Mouse (Mus musculus) thymus, postnatal 4 days (tissue): ENCODE results near the gene Acsf2.
"Not testable (repeated sequence)": the region's sequence is repeated elsewhere in the genome, so short reads cannot be mapped to it uniquely, and the experiment has no call there.

Experiments used
- DNase-seq: peaks from one replicate; pipeline ENCODE4 v3.0.0; 2021

Gene Acsf2

DNA sequence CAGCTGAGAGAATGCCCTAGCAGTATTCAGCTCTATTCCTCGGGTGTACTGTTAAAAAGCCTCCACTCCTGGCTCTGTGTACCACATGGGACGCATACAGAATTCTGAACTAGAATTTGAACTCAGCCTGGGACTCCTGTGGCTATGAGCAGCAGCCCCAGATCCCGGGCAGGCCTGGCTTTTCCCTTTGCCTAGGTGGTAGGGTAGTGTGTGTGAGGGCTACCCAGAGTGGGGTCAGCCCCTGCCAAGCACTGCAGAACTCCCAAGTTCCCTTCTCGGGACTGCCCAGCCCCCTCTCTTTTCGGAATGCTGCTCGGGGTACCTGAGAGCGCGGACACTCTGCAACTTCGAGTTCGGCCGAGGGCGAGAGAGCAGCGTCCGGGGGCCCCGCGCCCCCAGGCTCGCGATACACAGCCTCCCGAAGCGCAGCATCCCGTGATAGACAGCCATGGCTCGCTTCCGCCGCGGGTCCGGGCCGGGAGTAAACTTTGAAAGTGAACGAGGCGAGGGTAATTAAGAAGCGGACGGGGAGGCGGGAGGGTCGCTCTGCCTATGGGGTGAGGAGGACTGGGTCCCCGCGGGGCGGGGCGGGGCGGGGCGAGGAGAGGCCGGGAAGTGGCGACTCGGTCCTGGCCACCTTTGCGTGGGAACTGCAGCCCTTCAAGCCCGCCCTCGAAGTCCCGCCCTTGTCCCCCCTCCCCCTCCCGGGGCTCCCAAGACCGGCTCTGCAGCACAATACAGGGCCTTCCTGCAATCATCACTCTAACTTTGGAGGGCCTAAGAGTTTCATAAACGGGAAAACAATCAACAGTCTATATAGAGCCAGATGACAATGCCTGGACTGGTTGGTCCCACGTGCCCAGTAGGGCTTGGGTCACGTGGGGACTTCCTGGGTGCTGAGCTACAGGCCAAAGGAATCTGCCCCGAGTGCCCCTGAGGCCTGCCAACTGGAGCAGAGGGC is at the start of gene Acsf2:
Gene Acsf2 (minus strand): TSS at position 551 of the 961 bp plus-strand sequence.
- DNase-seq = peak; percentile 79

DNA sequence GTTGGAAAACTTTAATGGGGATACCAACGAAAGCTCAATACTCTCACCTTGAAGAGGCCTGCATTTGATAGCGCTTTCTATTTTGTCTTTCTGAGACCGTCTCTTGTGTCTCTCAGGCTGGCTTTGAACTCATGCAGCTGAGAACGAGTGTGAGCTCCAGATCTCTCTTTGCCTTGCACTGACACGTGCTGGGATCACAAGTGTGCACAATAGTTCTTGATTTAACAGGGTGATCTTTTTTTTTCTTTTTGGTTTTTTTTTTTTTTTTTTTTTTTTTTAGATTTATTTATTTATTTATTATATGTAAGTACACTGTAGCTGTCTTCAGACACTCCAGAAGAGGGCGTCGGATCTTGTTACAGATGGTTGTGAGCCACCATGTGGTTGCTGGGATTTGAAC is 49.6 kb upstream of the Acsf2 start:
- not testable (repeated sequence) for DNase-seq

DNA sequence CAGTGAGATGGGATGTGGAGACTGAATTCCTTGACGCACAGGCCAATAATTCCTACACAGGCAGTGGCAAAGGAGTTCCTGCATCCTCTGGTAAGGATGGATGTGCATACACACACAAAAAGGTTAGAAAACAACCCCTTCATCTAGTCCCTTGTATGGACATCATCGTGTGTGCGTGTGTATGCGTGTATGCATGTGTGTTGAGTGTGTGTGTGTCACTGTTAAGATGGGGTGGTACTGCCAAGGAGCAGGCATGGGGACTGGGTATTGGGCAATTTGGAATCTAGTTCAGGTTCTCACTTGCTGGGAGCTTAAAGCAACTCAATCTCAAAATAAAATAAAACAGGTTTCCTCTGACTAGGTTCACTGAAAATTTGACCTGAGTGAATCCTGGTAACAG is 44.8 kb upstream of the Acsf2 start:
- no peak for DNase-seq

DNA sequence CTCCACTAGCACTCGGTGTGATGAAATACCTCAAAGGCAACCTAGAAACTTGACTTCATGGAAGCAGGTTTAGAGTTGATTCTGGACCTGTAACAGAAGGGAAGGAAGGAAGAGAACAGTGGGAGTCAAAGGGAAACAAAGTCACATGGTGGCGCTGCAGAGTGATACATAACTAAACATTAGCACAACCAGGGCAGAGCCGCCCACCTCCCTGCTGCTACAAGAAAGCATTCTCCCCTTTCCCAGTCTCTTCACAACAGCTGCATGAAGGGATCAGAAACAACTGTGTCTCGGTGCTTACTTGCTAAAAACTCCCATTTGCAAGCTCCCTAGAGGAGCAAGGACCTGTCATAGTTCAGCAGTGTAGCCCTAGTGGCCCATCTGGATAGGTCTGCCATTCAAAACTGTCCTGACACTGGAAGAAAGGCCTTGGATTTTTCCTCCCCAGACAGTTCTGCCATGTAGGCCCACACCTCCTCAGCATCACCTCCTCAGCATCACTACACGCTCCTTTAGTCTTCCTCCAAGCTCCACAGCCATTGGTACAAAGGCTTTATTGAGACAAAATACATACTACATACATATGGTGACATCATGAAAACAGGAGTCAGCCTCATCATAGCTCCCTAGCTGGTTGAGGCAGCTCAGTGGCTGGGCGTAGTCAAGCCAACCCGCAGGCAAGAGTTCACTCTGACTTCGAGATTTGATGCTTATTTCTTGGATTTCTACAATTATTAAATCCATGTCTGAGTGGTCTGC is 43.0 kb upstream of the Acsf2 start:
- DNase-seq = no peak

DNA sequence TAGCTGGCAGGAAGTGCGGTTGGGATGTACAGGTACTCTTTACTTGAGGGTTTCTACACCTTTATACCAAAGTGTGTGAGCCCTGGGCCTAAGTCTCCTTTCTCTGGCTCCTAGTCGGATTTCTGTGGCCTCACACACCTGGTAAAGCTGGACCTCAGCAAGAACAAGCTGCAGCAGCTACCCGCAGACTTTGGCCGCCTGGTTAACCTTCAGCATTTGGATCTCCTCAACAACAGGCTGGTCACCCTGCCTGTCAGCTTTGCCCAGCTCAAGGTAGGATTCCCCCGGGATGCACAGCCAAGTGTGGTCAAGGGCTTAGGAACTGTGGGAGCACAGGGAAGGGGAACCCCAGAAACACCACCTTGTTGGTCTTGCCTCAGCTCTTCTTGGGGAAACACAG is 32.8 kb upstream of the Acsf2 start:
- DNase-seq = no peak

DNA sequence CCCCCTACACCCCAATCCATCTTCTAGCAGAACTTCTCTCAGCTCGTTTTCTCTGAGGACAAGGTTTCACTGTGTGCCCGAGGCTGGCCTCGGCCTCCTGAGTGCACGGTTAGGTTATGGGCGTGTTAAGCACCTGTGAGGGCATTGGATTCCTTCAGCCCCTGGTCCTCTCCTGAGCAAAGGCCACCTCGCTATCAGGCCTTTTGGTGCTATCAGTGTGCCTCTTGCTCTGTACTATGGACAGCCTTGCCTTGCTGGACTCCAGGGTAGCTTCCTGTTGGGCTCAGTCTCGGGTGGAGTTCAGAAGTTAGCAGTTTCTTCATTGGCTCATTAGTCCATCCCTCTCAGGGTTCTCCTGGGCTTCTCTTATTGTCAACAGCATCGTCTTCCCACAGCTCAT is 31.3 kb upstream of the Acsf2 start:
- DNase-seq = no peak

DNA sequence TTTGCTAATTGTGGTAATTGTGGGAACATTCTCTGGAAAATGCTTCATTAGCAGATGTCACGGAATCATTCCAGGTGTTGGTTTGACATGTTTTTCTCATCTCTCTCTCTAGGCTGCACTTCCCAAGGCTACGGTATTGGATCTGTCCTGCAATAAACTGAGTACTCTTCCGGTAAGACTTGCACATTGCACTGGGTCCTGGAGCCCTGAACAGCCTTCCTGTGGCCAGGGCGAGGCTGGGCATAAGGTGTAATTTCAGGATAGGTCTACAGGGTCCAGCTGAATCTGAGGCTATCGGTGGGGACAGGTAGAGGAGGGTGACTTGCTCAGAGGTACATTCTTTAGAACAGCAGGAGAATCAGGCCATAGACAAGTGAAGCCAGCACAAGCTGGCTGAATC is 30.3 kb upstream of the Acsf2 start:
- no peak for DNase-seq

DNA sequence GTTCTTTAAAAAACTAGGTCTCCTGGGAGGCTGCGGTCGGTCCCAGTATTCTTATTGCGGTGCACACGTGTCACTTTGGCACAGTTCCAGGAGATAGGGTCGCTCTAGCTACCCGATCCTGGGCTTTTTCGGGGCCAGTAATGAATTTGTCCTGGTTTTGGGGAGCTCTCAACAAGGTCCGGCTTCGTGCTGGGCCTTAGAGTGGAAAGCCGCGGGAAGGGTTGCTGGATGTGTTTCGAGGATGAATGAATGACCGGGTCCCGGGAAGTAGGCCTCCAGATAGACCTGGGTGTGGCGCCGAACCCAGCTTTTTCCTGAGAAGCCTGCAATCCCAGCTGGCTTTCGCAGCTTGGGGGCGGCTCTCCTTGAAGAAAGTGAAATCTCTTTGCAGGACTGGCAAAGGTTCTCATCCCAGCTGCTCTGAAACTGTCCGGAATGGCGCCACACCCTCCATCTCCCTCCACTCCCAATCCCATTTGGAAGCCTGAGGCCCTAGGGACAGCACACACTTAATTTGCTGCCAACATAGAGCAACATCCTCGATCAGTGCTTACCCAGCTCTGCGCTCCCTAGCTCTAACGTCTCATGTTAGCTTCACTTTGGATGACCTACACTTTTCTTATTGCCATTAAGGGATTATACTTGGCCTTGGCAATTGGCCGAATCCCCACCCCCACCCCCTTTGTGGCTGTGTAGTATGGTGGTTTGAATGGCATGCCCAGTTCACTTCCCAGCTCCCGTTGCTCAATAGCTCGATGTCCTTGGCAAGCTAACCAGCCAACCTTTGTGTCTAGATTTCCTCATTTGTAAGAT is 28.7 kb upstream of the Acsf2 start:
- DNase-seq = peak; percentile 34

DNA sequence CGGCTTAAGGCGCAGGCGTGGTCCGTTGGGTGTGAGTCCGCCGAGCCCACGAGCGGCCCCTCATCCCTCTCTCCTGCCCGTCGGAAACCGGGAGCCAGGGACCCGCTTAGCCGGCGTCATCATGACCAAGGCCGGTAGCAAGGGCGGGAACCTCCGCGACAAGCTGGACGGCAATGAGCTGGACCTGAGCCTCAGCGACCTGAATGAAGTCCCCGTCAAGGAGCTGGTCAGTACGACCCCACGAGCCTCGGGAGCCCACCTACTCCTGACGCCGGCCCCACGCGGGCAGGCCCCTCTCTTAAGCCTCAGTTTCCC is 28.2 kb upstream of the Acsf2 start:
- no peak for DNase-seq

DNA sequence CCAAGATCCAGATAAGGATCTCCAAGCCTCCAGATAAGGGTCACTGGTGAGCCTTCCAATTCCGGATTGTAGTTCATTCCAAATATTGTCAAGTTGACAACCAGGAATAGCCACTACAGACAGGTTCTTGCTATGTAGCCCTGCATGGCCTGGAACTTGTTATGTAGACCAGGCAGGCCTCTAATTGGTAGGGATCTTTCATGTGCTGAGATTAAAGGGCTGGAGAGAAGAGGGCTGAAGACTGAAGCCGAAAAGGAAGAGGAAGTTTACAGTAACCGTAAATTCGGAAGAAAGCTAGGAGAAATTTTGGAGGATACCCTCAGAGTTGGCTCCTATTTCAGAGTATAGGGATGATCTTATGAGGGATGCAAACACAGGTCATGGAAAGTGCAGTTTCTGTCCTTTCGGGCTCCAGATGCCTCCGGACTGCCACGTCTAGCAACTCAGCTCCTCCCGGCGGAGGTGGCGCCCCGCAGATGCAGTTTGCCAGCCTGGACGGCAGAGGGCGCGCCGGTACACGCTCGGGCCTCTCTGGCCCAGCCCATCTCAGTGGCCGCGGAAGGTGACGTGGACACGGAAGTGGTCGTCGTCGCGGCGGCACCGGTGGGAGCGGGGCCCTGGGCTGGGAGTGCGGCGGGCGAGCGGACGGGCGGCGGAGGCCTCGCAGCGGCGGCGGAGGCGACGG is 27.7 kb upstream of the Acsf2 start, which contains the start of gene Lrrc59:
Gene Lrrc59 (plus strand): TSS at position 569 of the 685 bp plus-strand sequence.
- peak; percentile 97 for DNase-seq

DNA sequence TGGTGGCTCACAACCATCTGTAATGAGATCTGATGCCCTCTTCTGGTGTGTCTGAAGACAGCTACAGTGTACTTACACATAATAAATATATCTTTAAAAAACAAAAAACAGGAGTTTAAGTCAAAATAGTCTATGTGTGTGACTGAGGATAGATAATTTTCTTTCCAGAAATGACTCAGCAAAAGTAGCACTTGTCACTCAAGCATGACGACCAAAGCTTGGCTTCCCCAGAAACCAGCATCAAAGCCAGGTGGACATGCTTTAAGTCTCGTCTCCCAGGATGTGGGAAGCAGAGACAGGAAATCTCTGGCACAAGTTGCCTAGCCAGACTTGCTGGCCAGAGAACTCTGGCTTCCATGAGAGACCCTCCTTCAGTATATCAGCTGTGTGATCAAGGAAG is 20.5 kb upstream of the Acsf2 start:
- no peak for DNase-seq

DNA sequence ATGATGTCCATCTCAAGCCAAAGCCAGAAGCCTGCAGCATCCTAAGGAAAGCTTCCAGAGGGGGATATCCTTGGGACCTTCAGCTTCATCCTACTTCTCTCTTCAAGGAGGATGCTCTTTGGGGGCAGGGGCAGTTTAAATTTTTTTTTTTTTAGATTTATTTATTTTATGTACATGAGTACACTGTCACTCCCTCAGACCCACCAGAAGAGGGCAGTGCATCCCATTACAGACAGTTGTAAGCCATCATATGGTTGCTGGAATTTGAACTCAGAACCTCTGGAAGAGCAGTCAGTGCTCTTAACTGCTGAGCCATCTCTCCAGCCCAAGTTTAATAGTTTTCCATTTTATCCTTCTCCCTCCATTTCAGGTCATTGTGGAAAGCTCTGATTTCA is 19.8 kb upstream of the Acsf2 start:
- no peak for DNase-seq

DNA sequence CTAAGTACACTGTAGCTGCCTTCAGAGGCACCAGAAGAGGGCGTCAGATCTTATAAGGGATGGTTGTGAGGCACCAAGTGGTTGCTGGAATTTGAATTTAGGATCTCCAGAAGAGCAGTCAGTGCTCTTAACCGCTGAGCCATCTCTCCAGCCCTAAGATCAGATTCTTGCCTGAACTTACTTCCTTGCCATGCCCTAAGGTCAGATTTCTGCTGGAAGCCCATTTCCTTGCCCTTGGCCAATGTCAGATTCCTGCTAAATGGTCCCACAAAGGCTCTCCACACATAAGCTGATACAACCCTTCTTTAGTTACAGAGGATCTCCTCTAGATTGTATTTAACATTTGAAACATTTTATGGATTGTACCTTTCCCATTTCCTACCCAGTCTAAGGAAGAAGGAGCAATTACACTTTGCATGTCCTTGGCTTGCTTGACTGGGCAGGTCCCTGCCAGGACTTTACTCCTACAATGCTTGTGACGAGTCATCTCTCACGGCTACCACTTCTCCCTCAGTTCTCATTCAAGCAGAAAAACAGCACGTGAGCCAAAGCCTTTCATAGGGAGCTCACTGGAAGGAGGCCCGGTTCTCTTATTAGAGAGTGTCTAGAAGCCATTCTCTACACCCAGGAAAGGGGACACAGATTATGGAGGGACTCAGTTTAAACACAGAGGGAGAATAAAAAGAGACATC is 19.2 kb upstream of the Acsf2 start:
- DNase-seq = no peak

DNA sequence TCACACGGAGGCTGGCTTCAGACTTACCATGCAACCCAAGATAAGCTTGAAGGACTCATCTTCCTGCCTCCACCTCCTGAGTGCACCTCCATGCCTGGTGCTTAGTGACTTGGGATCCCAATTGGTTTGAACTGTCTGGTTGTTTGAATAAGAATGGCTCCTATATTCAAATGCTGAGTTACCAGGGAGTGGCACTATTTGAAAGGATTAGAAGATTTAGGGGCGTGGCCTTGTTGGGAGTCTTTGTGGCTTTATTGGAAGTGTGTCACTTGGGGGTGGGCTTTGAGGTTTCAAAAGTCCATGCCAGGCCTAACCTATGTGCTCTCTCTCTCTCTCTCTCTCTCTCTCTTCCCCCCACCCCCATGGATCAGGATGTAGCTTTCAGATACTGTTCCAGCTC is 16.0 kb upstream of the Acsf2 start:
- no peak for DNase-seq

DNA sequence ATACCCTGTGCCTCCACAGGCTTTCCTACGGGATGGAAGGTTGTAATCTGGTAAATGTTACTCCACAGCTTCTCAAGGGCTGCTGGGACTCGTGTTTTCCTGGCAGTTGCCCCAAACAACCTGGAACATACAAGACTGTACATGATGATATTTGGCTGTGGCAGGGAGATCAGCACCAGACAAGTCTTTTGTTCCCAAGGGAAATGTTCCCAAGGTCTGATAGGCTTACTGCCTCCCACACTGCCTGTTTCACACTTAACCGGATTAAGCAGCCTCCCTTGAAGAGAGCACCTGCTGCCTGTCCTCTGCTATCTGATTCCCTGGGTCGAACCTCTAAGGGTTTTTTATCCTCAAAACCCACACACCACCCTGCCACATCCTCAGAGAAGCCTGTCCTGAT is 13.8 kb upstream of the Acsf2 start:
- no peak for DNase-seq

DNA sequence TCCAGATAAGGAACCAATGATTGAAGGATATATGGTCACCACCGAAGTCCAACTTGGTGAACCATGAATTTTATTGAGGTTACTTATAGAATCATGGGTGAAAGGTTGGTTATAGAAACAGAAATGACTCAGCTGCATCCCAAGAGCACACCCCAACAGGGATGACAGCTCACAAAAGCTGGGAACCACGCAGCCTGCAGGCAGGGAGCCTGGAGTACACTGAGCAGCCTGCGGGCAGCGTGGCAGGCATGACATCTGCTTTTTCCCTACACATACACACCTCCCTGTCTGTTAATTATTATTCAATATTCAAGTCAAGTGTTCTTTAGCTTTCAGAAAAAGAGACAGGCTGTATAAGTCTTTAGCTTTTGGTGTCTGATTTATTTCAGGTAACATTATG is 12.9 kb upstream of the Acsf2 start:
- DNase-seq = no peak

DNA sequence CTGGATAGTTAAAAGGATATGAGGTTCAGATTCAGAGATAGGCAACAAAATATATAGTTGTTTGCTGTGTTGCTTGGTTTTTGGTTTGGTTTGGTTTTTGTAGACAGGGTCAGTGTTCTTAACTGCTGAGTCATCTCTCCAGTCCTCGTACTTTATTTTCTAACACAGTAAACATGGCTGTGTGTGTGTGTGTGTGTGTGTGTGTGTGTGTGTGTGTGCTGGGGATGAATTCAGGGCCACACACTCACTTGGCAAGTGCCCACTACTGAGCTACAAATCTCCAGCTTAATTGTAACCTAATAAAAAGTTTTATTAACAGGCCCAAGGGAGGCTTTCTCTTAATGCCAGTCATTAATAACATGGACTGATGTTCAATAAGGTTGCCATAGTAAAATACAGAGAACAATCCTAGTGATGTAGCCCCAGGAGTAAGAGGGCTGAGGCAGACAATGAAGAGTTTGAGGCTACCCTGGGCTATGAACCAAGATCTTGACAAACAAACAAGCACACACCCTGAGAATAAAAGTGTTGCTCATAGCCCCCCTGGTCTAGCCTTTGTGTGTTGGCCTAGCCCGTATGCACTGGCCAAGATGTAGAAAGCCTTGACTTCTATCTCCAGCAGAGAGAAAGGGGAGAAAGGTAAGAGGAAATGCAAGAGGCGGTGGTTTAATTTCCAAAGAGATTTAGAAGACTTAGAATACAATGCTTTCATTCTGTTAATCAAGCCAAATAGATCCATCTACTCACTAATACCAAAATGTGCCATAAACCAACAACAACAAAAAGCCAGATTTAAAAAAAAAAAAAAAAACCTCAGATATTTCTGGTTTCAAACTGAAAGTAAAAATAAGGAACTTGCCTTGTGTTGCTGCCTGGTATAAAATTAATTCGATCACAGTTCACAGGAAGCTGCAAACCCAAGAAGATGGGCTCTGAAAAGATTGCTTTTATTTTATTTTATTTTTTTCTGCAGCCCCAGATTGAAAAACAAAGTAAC is 9.4 kb upstream of the Acsf2 start:
- no peak for DNase-seq

DNA sequence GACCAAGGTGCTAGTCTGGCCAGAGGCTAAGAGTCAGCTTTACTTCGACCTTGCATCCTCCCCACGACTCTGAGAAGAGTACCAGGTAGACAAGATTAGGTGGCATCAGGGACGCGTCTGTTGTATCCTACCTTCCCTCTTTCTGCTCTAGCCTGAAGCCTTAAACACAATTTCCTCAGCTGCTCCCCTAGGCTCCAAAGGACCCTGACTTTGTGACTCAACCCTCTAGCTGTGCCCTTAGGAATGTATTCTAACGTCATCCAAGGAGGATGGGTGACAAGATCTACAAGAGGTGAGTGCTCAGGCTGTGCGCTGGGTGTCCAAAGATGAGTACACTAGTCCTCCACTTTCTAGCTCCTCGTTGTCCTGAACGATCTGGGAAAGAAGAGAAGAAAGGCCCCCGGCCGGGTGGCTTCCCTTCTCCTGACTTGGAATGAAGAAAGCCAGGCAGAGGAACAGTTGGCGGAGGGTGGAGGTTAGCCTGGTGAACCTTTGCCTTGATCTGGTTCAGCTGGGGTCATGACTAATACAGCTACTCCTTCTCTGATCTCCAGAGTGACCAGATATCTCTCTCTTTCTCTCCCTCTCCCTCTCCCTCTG is 785 bp upstream of the Acsf2 start:
- no peak for DNase-seq

DNA sequence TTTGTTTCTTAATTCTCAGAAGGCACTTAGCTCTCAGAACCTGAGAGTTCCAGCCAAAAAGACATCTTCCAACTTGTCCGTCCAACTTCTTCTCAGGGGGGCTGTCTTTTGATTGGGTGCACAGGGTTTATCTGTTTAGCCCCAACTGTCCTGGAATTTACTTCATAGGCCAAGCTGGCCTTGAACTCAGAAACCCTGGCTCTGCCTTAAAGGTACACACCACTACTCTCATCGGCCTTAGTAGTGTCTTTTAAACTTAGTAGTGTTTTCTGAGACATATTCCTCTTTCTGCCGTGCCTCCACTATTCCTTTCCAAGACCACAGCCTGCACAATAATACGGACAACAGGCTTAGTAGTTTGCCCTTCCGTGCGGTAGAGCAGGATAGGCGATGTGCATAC is 1.2 kb downstream of the Acsf2 start:
- no peak for DNase-seq

DNA sequence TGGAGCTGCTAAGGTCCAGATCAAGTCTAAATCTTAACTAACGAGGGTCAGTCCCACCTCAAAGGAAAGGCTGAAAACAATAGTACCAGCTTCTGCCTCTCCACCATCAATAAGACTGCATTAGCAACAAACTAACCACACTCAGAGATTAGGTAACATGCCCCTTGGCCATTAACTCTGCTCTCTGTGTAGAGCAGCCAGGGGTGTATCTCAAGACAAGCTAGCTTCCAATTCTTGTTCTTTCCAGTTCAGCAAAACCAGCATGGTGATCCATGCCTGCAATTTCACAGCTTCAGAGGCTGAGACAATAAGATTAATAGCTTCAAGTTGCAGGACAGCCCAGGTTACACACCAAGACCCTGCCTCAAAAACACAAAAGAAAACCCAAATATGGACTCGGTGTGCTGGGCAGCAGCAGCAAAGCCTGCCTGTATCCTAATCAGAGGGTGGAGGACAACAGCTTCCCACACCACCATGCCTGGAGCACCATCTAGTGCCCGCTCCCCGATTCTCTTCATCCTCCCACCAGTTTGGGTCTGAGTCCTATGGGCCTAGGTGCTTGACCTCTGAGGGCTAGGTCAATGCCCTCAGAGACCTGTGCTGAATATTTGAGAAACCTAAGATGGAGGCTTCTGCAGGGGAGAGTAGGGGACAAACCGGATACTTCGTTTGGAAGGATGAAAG is 3.1 kb downstream of the Acsf2 start:
- no peak for DNase-seq
